Mouse (Mus musculus): ENCODE measurements around the gene Klk10. TPM values are rescaled to one million over a fixed set of nuclear protein-coding genes. Genes with fewer than 3 reads are reported as not detected.
A peak's percentile ranks its signal among the peaks of the same experiment; 100 is the strongest.

Gene Klk10
- polyA plus RNA-seq, 1 experiment from 2014 or later: 0.46 TPM

- DNase-seq (ENCODE audit: low spot score): no peak
- Histone ChIP-seq H3K27me3 (ENCODE audit: insufficient read depth, low read length) (no peaks in the 10 kb centered on the region), H3K4me1 (replicated peaks; ENCODE audit: insufficient read depth, low read length) (peaks cover 6% of the 10 kb centered on the region), H3K9ac (ENCODE audit: low read depth, low read length) (no peak overlapping the region), H3K36me3 (ENCODE audit: insufficient read depth, low read length) (no peaks in the 10 kb centered on the region), H3K27ac (no peak overlapping the region), H3K4me3 (replicated peaks; ENCODE audit: low read depth, low read length) (no peak overlapping the region), H3K9me3 (replicated peaks; ENCODE audit: low read length) (no peaks in the 10 kb centered on the region), H3K4me2 (ENCODE audit: low read length) (no peak overlapping the region)
- 72% methylated on average over 7 of the region's 7 CpGs for WGBS
- TF ChIP-seq CTCF (IDR thresholded peaks at IDR 0.05; ENCODE audit: low read depth): no peak
- ATAC-seq (replicated peaks; ENCODE audit: low FRiP score, low read depth): no peak
These were observed 19.0 kb downstream of the Klk10 start for GRCm38 (mm10) chr7:43799876-43800275.

- Histone ChIP-seq H3K4me1 (replicated peaks; ENCODE audit: insufficient read depth, low read length) (no peaks in the 10 kb centered on the region), H3K9ac (ENCODE audit: low read depth, low read length) (no peak within 1 kb of the TSS), H3K27ac (no peak within 1 kb of the TSS), H3K4me3 (replicated peaks; ENCODE audit: low read depth, low read length) (no peak within 1 kb of the TSS), H3K4me2 (ENCODE audit: low read length) (no peak within 1 kb of the TSS), H3K9me3 (replicated peaks; ENCODE audit: low read length) (no peaks in the 10 kb centered on the region), H3K36me3 (ENCODE audit: insufficient read depth, low read length) (no peaks in the 10 kb centered on the region), H3K27me3 (ENCODE audit: insufficient read depth, low read length) (no peaks in the 10 kb centered on the region)
- WGBS: 47% methylated on average over 5 of the region's 5 CpGs
- no peak for TF ChIP-seq CTCF (IDR thresholded peaks at IDR 0.05; ENCODE audit: low read depth)
- DNase-seq (ENCODE audit: low spot score) (no peak), ATAC-seq (replicated peaks; ENCODE audit: low FRiP score, low read depth) (no peak)
These were observed 30.2 kb downstream of the Klk10 start, which contains the start of gene Klk7 for GRCm38 (mm10) chr7:43810994-43811393. Gene Klk7 (plus strand): TSS chr7:43811294.

DNA sequence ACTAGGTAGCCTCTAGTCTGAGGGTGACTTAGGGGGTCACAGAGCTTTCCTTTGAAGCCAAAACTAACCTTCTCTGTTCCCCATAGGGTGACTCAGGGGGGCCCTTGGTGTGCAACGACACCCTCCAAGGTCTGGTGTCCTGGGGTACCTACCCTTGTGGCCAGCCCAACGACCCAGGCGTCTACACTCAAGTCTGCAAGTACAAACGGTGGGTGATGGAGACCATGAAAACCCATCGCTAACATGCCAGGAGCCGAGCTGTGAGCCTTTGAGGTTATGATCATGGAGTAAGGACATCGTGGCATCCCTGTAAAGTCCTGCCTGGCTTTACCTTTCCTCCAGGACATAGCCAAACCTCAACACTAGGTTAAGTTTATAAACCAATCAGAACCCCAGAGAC is 34.4 kb downstream of the Klk10 start:
- no peaks in the 10 kb centered on the region for H3K27me3 ChIP-seq (ENCODE audit: insufficient read depth, low read length)
- H3K9me3 ChIP-seq (replicated peaks; ENCODE audit: low read length): no peaks in the 10 kb centered on the region
- H3K4me2 ChIP-seq (ENCODE audit: low read length): no peak overlapping the region
- WGBS: 90% methylated on average over 7 of the region's 7 CpGs
- ATAC-seq (replicated peaks; ENCODE audit: low FRiP score, low read depth) (no peak), DNase-seq (ENCODE audit: low spot score) (no peak)
- no peaks in the 10 kb centered on the region for H3K36me3 ChIP-seq (ENCODE audit: insufficient read depth, low read length)
- H3K27ac ChIP-seq: no peak overlapping the region
- H3K4me3 ChIP-seq (replicated peaks; ENCODE audit: low read depth, low read length): no peak overlapping the region
- H3K4me1 ChIP-seq (replicated peaks; ENCODE audit: insufficient read depth, low read length): no peaks in the 10 kb centered on the region
- TF ChIP-seq CTCF (IDR thresholded peaks at IDR 0.05; ENCODE audit: low read depth): no peak
- no peak overlapping the region for H3K9ac ChIP-seq (ENCODE audit: low read depth, low read length)

DNA sequence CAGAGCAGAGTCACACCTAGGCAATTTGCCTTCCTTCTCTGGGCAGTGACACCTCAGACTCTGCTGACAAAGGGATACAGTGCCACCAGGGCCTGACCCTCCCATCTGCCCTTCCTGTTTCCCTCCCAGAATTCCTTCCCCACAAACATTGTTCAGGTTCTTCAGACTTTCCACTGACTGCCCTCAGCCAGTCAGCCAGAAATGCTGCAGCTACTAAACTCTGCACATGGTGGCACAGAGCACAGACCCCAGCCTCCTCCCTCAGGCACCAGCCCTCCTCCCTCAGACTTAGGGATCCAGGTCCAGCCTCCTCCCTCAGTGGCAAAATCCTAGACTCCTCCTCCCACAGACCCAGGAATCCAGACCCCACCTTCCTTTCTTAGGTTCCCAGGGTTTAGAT is 35.9 kb downstream of the Klk10 start:
- H3K4me3 ChIP-seq (replicated peaks; ENCODE audit: low read depth, low read length): no peak overlapping the region
- no peaks in the 10 kb centered on the region for H3K27me3 ChIP-seq (ENCODE audit: insufficient read depth, low read length)
- no peak overlapping the region for H3K9ac ChIP-seq (ENCODE audit: low read depth, low read length)
- ATAC-seq (replicated peaks; ENCODE audit: low FRiP score, low read depth) (0 out of 2 replicates have a peak, but pooled peaks have one; percentile 40), DNase-seq (ENCODE audit: low spot score) (no peak)
- H3K9me3 ChIP-seq (replicated peaks; ENCODE audit: low read length): no peaks in the 10 kb centered on the region
- no peaks in the 10 kb centered on the region for H3K4me1 ChIP-seq (replicated peaks; ENCODE audit: insufficient read depth, low read length)
- no peaks in the 10 kb centered on the region for H3K36me3 ChIP-seq (ENCODE audit: insufficient read depth, low read length)
- no peak for TF ChIP-seq CTCF (IDR thresholded peaks at IDR 0.05; ENCODE audit: low read depth)
- H3K27ac ChIP-seq: no peak overlapping the region
- no peak overlapping the region for H3K4me2 ChIP-seq (ENCODE audit: low read length)

DNA sequence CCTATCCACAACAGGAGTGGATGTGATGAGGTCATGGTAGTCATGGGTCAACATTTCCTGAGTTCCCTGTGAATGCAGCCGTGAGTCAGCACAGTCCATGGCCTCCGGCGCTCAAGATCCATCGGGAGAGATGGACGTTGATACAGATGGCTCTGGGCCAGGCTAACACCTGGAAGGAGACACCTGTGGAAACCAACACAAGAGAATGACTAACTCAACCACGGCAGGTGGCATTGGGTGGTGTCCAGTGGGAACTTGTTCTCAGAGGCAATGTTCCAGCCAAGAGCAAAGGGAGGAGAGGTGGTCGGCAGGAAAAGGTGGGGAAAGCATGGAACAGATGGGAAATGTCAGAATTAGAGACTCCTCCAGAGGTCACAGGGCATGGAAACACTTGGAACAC is 40.7 kb downstream of the Klk10 start:
- TF ChIP-seq CTCF (IDR thresholded peaks at IDR 0.05; ENCODE audit: low read depth): no peak
- ATAC-seq (replicated peaks; ENCODE audit: low FRiP score, low read depth) (no peak), DNase-seq (ENCODE audit: low spot score) (no peak)
- Histone ChIP-seq H3K27me3 (ENCODE audit: insufficient read depth, low read length) (no peaks in the 10 kb centered on the region), H3K9me3 (replicated peaks; ENCODE audit: low read length) (no peaks in the 10 kb centered on the region), H3K27ac (no peak overlapping the region), H3K4me3 (replicated peaks; ENCODE audit: low read depth, low read length) (no peak overlapping the region), H3K4me2 (ENCODE audit: low read length) (no peak overlapping the region), H3K4me1 (replicated peaks; ENCODE audit: insufficient read depth, low read length) (no peaks in the 10 kb centered on the region), H3K9ac (ENCODE audit: low read depth, low read length) (no peak overlapping the region), H3K36me3 (ENCODE audit: insufficient read depth, low read length) (no peaks in the 10 kb centered on the region)
- WGBS: 80% methylated on average over 7 of the region's 7 CpGs

DNA sequence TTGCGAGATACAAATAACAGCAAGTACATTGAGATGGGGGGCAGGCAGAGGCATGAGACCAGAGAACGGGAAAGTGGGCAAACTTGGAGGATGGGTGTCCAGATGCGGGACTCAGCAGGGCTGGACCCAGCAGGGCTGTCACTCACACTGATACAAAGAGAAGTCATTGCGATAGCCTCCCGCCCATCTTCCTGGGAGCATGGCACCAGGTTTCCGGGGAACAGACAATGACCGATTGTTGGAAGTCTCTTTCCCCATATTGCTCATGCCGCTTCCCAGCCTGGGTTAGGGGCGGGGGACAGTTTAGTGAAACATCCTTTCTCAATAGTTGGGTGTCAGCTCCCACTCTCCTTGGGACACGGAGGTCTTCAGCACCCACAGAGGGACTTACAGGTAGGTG is 43.4 kb downstream of the Klk10 start, which contains the start of gene Klk6:
Klk6 (plus strand) TSS at position 301 of the 400 bp plus-strand sequence.
- no peak within 1 kb of the TSS for H3K27ac ChIP-seq
- no peak within 1 kb of the TSS for H3K4me2 ChIP-seq (ENCODE audit: low read length)
- no peak within 1 kb of the TSS for H3K9ac ChIP-seq (ENCODE audit: low read depth, low read length)
- H3K27me3 ChIP-seq (ENCODE audit: insufficient read depth, low read length): no peaks in the 10 kb centered on the region
- DNase-seq (ENCODE audit: low spot score) (no peak), ATAC-seq (replicated peaks; ENCODE audit: low FRiP score, low read depth) (no peak)
- no peak within 1 kb of the TSS for H3K4me3 ChIP-seq (replicated peaks; ENCODE audit: low read depth, low read length)
- no peaks in the 10 kb centered on the region for H3K36me3 ChIP-seq (ENCODE audit: insufficient read depth, low read length)
- H3K4me1 ChIP-seq (replicated peaks; ENCODE audit: insufficient read depth, low read length): no peaks in the 10 kb centered on the region
- WGBS: 90% methylated on average over 10 of the region's 10 CpGs
- no peak for TF ChIP-seq CTCF (IDR thresholded peaks at IDR 0.05; ENCODE audit: low read depth)
- H3K9me3 ChIP-seq (replicated peaks; ENCODE audit: low read length): no peaks in the 10 kb centered on the region

DNA sequence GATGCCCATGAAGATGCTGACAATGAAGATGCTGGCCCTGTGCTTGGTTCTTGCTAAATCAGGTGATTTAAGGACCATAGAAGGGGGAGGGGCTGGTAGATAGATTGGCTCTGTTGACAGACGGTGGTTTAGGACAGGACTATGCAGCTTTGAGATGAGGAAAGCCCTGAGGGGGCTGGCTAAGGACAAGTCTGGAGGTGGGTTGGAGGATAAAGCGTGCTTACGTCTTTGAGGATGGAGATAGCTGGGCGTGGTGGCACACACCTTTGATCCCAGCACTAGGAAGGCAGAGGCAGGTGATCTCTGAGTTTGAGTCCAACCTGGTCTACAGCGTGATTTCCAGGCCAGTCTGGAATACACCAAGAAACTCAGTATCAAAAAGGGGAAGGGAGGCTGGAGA is 45.2 kb downstream of the Klk10 start:
- H3K4me1 ChIP-seq (replicated peaks; ENCODE audit: insufficient read depth, low read length): no peaks in the 10 kb centered on the region
- no peak overlapping the region for H3K4me2 ChIP-seq (ENCODE audit: low read length)
- no peak for TF ChIP-seq CTCF (IDR thresholded peaks at IDR 0.05; ENCODE audit: low read depth)
- H3K9me3 ChIP-seq (replicated peaks; ENCODE audit: low read length): no peaks in the 10 kb centered on the region
- no peak overlapping the region for H3K4me3 ChIP-seq (replicated peaks; ENCODE audit: low read depth, low read length)
- no peak overlapping the region for H3K9ac ChIP-seq (ENCODE audit: low read depth, low read length)
- 88% methylated on average over 5 of the region's 5 CpGs for WGBS
- no peaks in the 10 kb centered on the region for H3K27me3 ChIP-seq (ENCODE audit: insufficient read depth, low read length)
- H3K36me3 ChIP-seq (ENCODE audit: insufficient read depth, low read length): no peaks in the 10 kb centered on the region
- no peak overlapping the region for H3K27ac ChIP-seq
- no peak for ATAC-seq (replicated peaks; ENCODE audit: low FRiP score, low read depth)
- DNase-seq (ENCODE audit: low spot score): no peak

Measured in kidney, postnatal 0 days (tissue).